Mouse (Mus musculus) heart, postnatal 10 days (tissue): ENCODE results near the gene Tfg. TPM values are rescaled to one million over a fixed set of nuclear protein-coding genes. Genes with fewer than 3 reads are reported as not detected.
A peak's percentile ranks its signal among the peaks of the same experiment; 100 is the strongest.

ENCODE experiments used
- DNase-seq, 2 experiments: peaks; one replicate each; pipeline ENCODE4 v3.0.0; 2021
- intact Hi-C: fragments of 180-260 bp; cut with DNase I; formaldehyde crosslinking; loops from one replicate; pipeline ENCODE4 v1.15.1; 2025
- total RNA-seq, 2 experiments: library from RNA; stranded (reverse); gene quantifications; 2 replicates each; pipeline ENCODE4 v1.2.3; 2021

The Tfg gene
- total RNA-seq, 2 experiments from 2014 or later, result 61.3 to 67.3 TPM

- peak; percentile 34 to 48 for DNase-seq
- intact Hi-C loops, result no loop called here
Observed at GRCm38 (mm10) chr16:56646382-56647172, 70.7 kb downstream of the Tfg start.

GRCm38 (mm10) chr16:56645251-56645650 lies 72.0 kb downstream of the Tfg start:
- DNase-seq, result peak; percentile 27 to 52
- intact Hi-C loops, result no loop called here

Other genes with a start within 250 kb of the Tfg start
- 10 to 100 TPM in 1 of 2 experiments, 1 to 10 TPM in 1; 9.7 to 10.1 TPM for gene Abi3bp, start 239.6 kb downstream of the Tfg start, total RNA-seq
- gene Adgrg7, start 78.4 kb upstream of the Tfg start, total RNA-seq, result not detected
- gene Tmem45a, start 168.7 kb upstream of the Tfg start, total RNA-seq, result 1 to 10 TPM; 7.9 to 8.7 TPM
- not detected for gene Lnp1, start 210.6 kb upstream of the Tfg start, total RNA-seq